Mouse (Mus musculus) CD4-positive, CD25-positive, alpha-beta regulatory T cell, adult 2 months (primary cell): ENCODE measurements around the gene Ptprz1.

Source experiments
- DNase-seq: peaks from one replicate; pipeline ENCODE4 v3.0.0-alpha.2; 2012; ENCODE audit warnings: low read depth, low spot score

Gene Ptprz1

GRCm38 (mm10) chr6:22874781-22875613 lies at the start of gene Ptprz1:
Gene Ptprz1 (plus strand): TSS chr6:22875502.
- no peak for DNase-seq

- DNase-seq = no peak
These were observed 41.7 kb upstream of the Ptprz1 start for GRCm38 (mm10) chr6:22833637-22834036.

- no peak for DNase-seq
These were observed 41.0 kb upstream of the Ptprz1 start for GRCm38 (mm10) chr6:22834100-22834970.

GRCm38 (mm10) chr6:22875614-22876541 lies 576 bp downstream of the Ptprz1 start:
- no peak for DNase-seq

GRCm38 (mm10) chr6:22887978-22888377 lies 12.7 kb downstream of the Ptprz1 start:
- no peak for DNase-seq

GRCm38 (mm10) chr6:22889333-22889732 lies 14.0 kb downstream of the Ptprz1 start:
- no peak for DNase-seq

GRCm38 (mm10) chr6:22901983-22902382 lies 26.7 kb downstream of the Ptprz1 start:
- DNase-seq = no peak

- DNase-seq = no peak
These were observed 33.4 kb downstream of the Ptprz1 start for GRCm38 (mm10) chr6:22908510-22909256.

GRCm38 (mm10) chr6:22909257-22909907 lies 34.1 kb downstream of the Ptprz1 start:
- DNase-seq = no peak

- DNase-seq = no peak
These were observed 34.6 kb downstream of the Ptprz1 start for GRCm38 (mm10) chr6:22909908-22910260.

- DNase-seq = no peak
These were observed 47.6 kb downstream of the Ptprz1 start for GRCm38 (mm10) chr6:22922880-22923279.

- no peak for DNase-seq
These were observed 57.5 kb downstream of the Ptprz1 start for GRCm38 (mm10) chr6:22932768-22933265.

- DNase-seq = no peak
These were observed 61.8 kb downstream of the Ptprz1 start for GRCm38 (mm10) chr6:22937126-22937525.

GRCm38 (mm10) chr6:22937526-22937925 lies 62.2 kb downstream of the Ptprz1 start:
- DNase-seq = no peak

GRCm38 (mm10) chr6:22944191-22944590 lies 68.9 kb downstream of the Ptprz1 start:
- no peak for DNase-seq

- DNase-seq = no peak
These were observed 88.1 kb downstream of the Ptprz1 start for GRCm38 (mm10) chr6:22963374-22963773.

- DNase-seq = no peak
These were observed 92.8 kb downstream of the Ptprz1 start for GRCm38 (mm10) chr6:22968073-22968472.

- no peak for DNase-seq
These were observed 108.6 kb downstream of the Ptprz1 start for GRCm38 (mm10) chr6:22983769-22984519.

- DNase-seq = no peak
These were observed 109.3 kb downstream of the Ptprz1 start for GRCm38 (mm10) chr6:22984520-22985154.
